Mouse (Mus musculus) T-helper 2 cell (primary cell): Measurements from ENCODE around the gene Ankdd1a.

Source experiments
- in situ Hi-C: fragments of 300-600 bp; cut with MboI, MseI; formaldehyde crosslinking; loops from one replicate; pipeline ENCODE4 v1.15.1; 2025; ENCODE audit warnings: high pct_unique_total_duplicates

Gene Ankdd1a

DNA sequence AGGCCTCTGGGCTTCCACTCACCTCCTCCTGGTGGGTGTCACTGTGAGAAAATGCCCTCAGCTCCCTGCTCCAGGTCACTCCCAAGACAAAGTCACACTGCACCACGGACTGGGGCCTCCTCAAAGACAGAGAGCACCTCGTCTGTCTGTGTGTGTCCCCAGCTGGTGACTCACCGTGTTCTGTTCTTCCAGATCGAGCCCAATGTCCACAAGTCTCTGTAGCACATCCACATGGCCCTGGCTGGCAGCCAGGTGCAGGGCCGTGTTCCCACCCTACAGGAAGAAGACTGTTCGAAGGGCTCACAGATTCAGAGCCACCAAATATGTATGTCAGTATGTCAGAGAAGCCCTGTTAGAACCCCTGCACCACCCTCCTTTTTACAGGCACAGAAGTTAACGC lies 11.5 kb downstream of the Ankdd1a start:
- in situ Hi-C loops: no loop called here

DNA sequence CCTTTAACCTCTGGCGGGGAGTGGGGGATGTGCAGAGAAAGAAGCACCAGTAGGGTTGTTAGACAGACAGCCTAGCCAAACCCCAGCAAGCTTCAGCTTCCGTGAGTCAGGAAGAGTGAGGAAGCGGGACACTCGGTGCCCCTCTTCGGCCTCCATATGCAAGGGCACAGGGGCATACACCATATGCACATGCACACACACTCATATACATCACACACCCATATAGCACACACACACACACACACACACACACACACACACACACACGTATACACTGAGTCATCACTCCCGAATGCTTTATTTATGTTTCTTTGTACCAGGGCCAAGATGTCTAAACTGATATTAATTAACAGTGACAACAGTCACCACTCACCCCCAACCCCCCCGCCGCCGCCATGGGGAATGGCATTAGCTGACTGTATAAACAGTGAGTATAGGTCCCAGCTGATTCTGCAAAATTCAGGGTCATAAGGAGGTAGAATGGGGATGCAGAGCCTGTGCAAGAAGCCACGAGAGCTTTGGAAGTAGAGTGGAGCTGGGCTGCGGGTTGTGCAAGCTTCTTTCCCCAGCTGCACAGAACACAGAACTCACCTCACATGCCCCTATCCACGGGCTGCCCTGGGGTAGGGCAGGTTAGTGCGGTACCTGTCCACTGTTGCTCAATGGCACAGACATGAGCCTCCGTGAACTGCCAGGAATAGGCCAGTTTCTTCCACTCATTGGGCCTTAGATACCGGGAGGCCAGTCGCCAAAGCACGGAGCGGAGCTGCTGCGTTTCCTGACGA lies 17.1 kb downstream of the Ankdd1a start:
- in situ Hi-C loops: no loop called here

DNA sequence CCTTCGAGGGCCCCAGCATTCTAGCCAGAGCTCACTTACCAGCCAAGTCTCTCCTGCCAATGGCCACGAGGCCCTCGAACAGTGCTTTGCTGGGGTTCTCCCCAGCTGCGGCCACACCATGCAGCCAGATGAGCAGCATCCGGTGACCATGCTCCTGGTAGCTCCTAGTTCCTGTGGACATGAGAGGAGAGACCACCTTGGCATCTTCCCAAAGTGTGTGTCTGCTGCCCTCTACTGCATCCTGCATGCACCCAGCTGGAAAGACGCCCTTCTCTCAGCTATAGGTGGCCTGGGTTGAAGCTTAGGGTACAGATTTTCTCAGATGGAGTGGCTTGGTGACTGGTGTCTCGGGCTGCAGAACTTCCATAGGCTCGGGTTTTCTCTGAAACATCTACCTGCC lies 17.8 kb downstream of the Ankdd1a start:
- in situ Hi-C loops: no loop called here

DNA sequence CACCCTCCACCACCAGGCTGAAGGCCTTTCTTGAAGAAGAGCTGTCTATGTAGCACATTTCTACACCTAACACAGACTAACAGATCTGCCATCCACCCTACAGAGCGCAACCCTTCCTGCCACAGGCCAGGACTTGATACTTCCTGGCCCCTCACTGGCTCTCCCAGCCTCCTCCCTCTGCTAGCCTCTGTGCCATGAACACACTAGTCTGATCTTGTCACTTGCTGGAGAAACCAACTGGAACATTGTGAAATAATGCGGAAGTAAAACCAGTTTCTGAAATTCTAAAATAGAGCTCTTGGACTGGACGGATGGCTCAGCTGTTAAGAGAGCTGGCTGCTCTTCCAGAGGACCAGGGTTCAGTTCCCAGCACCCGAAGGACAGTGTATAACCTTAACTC lies 27.1 kb downstream of the Ankdd1a start:
- in situ Hi-C loops: no loop called here

DNA sequence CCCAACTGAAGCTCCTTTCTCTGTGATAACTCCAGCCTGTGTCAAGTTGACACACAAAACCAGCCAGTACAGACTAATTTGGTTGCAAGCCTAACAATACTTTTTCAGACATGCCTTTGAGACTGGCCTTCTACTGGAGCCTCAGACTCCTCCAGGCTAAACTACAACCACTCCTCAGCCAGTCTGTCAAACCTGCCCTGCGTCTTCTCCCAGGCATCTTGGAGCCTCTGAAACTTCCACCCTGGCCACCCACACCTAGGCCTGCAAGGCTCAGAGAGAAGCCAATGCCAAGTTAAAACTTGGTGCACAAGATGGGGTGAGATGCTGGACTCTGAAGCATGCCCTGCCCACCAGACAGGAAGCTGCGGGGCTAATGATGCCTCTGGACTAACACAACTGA lies 27.6 kb downstream of the Ankdd1a start:
- in situ Hi-C loops: no loop called here

DNA sequence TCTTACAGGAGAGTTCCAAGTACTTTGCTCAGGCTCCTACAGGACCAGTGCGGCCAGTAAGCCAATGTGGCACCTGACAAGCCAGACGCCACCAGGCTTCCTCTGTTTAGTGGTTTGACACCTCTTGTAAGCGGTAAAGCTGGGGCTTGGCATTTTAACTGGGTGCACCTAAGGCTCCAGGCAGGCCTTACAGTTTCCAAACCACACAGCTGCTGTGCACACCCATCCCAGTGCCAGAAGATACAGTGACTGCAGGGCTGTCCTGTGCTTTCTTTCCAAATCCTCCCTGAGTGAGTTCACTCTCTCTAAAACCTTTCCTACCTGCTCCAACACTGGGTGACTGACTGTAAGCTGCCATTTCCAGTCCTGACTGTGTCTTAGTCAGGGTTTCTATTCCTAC lies 28.5 kb downstream of the Ankdd1a start:
- in situ Hi-C loops: no loop called here

DNA sequence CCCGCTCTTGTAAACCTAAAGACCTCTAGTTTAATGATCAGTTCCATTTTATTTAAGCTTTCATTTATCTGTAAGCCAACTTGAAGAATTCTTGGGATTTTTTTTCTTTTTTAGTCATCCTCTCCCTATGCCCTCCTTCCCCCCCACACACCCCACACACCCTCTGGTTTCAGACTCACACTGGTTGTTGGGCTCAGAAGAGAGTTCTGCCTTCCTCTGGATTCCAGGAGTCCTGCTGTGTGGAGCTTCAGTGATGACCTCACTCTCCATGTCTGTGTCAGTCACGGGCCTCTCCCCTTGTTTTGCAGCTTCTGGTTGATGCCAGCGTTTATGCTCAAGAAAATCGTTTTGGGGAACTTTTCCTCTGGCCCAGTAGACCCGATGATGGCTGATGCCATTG lies 39.9 kb downstream of the Ankdd1a start:
- in situ Hi-C loops: no loop called here

DNA sequence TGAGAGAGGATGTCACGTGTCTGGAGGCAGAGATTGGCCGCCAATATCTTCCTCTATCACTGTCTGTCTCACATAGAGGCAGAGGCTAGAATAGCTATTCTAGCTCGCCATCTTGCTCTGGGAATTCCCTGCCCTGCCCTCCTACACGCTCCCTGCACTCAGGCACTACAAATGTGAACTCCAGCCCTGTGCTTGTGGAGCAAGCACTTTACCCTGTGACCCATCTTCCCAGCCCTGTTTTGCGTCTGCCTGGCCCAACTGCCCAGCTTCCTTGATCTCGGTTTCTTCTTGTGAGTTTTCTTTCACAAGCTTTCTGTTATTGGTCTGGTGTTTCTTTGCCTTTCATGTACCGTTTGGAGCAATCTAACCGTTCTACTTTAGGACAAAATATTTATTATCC lies 40.8 kb downstream of the Ankdd1a start:
- in situ Hi-C loops: no loop called here

DNA sequence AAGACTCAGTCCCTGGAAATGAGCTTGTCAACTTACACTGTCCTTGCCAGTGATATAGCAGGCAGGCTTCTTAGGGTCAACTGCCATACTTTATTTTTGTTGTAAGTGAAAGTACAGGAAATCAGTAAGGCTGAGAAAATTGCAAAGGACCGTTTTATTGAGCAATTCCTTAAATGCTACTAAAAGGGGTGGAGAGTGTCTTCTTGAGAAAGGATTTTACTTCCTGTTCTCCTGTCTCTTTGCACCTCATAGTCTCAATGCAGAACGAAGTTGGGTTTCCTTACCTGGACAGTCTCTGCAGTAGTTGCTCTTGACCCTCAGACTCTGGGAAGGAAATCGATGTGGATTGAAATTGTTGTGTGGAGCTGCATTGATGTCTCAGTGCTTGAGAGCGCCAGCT lies 47.2 kb downstream of the Ankdd1a start:
- in situ Hi-C loops: no loop called here

DNA sequence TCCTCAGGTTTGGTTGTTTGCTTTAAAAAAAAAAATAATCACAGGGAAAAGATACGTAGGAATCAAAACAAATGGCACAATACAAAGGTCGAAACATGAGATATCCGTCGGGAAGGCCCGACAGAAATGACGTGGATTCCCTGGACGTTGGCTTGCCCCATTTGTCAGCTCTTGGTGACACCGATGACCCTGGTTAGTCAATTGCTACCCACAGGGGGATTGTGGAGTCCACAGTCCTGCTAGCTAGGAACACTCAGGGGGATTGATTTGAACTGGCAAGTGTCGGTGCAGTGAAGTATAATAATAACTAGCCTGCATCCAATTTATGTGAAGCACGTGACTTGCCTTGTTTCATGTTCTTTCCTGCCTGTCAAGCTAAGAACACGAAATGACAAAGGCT lies 52.3 kb downstream of the Ankdd1a start:
- in situ Hi-C loops: no loop called here

DNA sequence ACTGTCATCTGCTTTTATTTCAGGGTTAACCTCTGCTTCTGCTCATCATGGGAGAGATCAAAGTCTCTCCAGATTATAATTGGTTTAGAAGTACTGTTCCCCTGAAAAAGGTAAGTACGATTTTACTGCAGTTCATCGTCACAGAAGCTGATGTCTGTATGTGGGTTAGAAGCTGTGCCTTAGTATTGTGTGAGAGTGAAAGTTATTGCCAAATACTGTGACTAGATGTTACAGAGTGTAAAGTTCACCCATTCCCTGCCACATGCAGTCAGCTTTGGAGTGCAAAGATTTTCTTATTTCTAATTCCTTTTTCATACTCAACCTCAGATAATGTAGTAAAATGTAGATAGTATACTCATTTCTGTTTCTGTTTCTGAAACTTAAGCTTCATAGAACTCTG lies 54.8 kb downstream of the Ankdd1a start:
- in situ Hi-C loops: no loop called here

DNA sequence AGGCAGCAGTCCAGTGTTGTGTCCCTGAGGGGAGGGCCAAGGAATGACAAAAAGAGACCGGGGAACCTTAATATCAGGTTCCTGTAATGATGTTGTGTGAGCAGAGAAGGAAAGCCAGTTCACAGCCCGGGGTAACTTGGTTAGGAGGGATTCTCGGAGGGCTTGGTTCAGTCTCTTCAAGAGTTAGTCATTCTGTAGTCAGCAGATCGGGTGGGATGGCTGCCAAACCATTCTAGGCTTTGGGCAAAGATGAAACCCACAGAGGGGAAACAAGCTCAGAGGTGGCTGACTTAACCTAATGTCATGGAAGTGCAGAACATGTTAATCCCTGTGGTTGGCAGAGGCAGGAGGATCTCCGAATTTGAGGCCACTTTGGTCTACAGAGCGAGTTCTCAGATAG lies 55.8 kb downstream of the Ankdd1a start:
- in situ Hi-C loops: loop anchor here (5.0 kb wide), 1 partner anchor 118 kb away; the partner anchor contains the start of gene Plekho2

DNA sequence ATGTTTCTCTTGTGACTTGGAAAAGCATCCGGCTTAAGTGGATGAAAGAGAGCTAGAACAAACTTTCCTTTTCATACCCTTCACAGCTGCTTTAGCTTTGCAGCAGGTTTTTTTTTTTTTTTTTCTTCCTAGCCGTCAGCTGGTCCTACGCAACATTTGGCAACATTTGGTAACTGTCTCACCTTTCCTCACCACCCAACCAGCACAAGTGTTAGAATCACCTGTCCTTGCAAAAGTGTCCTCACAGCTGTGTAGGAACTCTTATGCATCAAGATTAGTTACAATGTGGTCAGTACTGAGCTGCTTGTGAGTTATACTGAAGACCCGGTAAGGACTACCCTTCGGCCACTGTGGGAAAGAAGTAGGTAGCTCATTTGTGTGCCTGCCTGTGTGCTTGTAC lies 57.4 kb downstream of the Ankdd1a start:
- in situ Hi-C loops: loop anchor here (5.0 kb wide), 1 partner anchor 120 kb away; the partner anchor contains the start of gene Plekho2

DNA sequence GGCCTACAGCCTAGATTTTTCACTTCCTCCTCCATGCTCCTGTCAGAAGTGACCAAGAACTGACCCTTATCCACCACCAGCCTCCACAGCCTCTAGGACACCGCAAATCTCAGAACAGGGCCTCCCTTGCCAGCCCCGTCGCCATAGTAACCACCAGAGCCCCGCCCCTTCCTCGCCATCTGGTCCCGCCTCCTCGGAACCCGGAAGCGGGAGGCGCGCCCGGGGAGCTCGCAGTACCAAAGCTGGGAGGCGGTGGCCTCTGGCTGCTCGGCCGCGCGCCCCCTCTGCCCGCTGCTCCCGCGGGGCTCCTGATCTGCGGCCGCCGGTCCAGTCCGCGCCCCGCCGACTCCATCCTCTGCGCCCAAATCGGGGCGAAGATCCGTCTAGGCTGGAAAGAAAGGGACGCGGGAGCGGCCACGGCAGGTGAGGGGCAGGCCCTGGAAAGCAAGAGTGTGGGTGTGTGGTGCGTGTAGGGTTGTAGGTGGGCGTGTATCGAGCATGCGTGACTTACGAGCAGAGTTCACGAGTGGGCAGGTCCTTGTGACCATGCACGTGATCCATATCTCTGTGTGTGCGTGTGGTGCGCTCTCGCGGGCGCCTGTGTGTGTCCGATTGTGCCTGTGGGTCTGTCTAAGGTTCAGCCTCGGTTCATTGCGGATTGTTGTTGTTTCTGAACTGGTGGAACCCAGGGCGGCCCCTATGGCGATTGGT lies 59.1 kb downstream of the Ankdd1a start, which contains the start of gene Spg21:
Gene Spg21, plus strand, starts transcription at position 216 of the 711 bp plus-strand sequence.
- in situ Hi-C loops: loop anchor here (5.0 kb wide), 1 partner anchor 121 kb away; the partner anchor contains the start of gene Plekho2

DNA sequence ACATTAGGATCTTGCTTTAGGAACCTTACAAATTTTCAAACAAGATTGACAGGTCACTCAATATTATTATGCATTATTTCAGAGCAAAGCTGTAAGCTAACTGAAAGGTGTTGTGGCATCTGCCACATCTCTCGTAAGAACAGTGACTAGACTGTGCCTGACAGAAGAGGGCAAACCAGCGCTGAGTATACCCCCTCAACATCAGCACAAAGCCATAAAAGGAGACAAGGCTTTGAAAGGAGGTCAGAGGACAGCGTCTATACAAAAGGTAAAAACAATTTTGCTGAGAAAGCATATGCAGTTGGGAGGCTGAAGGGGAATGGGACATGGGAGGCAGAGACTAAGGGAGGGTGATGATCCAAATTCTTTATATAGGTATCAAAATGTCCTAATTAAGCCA lies 59.8 kb downstream of the Ankdd1a start:
- in situ Hi-C loops: loop anchor here (5.0 kb wide), 1 partner anchor 122 kb away; the partner anchor contains the start of gene Plekho2

DNA sequence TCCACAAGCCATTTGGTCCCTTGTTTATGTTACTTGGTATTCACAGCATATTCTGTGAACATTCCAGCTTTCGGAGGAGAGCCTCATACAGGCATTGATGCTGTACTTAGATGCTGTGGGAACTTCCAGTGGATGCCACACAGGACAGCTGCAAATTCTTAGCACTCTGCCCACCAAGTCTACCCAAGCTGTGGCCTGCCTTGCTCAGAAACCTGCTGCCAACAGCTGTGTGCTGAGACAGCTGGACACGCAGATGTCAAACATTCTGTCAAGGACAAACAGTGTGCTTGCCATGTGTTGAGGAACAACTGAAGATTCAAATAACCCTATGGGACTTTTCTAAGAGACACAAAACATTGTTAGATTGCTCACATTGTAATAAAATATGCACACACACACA lies 61.0 kb downstream of the Ankdd1a start:
- in situ Hi-C loops: no loop called here

DNA sequence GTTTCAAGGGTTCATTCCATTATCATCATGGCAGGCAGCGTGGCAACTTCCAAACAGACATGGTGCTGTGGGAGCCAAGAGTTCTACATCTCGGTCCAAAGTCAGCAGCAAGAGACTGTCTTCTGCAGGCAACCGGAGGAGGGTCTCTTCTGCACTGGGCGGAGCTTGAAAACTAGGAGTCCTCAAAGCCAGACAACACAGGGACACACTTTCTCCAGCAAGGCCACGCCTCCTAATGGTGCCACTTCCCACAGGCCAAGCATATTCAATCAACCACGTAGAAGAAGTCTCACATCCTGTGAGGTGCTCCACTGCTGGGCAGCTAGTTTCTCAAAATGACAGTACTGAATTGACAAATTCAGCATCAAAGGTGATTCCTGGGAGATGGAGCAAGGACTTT lies 72.0 kb downstream of the Ankdd1a start:
- in situ Hi-C loops: no loop called here

DNA sequence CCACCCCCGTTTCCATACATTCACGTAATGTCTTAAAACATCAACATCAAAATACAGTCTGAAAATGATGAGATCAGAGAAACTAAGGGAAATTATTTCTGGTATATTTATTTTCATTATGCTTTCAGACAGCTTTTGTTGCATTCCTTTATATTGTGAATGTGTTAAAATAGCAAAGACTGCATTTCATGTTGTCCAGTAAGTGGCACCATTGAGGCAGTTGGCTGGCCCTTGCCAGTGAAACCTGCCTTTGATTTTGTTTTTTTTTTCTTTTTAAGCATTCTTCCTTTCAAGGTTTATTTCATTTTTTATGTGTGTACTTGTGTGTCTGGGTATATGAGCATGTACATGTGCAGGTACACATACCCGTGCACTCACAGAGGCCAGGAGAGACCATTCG lies 75.3 kb downstream of the Ankdd1a start:
- in situ Hi-C loops: no loop called here
